Mouse (Mus musculus) embryonic facial prominence, embryonic 15.5 days (tissue): ENCODE measurements at regions not wholly inside any gene's neighbourhood (a gene's known extent, or its start where the extent isn't known, plus 50 kb on each side); places are given as distances from the start of the nearest gene placed in this dataset.

Experiments
- ATAC-seq: fragments of 200-750 bp; cut with Nextera tagmentation; 2 replicates; pipeline ENCODE4 v1.8.0; 2017; ENCODE audit warnings: low read depth, moderate TSS enrichment; ENCODE audit not compliant: insufficient number of reproducible peaks, low FRiP score, low TSS enrichment
- H3K27ac ChIP-seq: fragments of 300-500 bp; sonication (generic); replicated peaks from 2 replicates; pipeline ENCODE4 v1.5.1; 2015; ENCODE audit warnings: mild to moderate bottlenecking, inconsistent platforms
- H3K27me3 ChIP-seq: fragments of 300-500 bp; sonication (generic); 2 replicates; pipeline ENCODE4 v1.6.1; 2015; ENCODE audit warnings: inconsistent platforms
- H3K36me3 ChIP-seq: fragments of 300-500 bp; sonication (generic); 2 replicates; pipeline ENCODE4 v1.6.1; 2015; ENCODE audit warnings: mild to moderate bottlenecking, inconsistent platforms
- H3K4me1 ChIP-seq: fragments of 300-500 bp; sonication (generic); 2 replicates; pipeline ENCODE4 v1.6.1; 2015; ENCODE audit warnings: inconsistent platforms
- H3K4me2 ChIP-seq: fragments of 300-500 bp; sonication (generic); replicated peaks from 2 replicates; pipeline ENCODE4 v1.6.1; 2015; ENCODE audit warnings: mild to moderate bottlenecking, inconsistent platforms
- H3K4me3 ChIP-seq: fragments of 300-500 bp; sonication (generic); replicated peaks from 2 replicates; pipeline ENCODE4 v1.5.1; 2015; ENCODE audit warnings: mild to moderate bottlenecking, inconsistent platforms
- H3K9ac ChIP-seq: fragments of 300-500 bp; sonication (generic); 2 replicates; pipeline ENCODE4 v1.6.1; 2015; ENCODE audit warnings: inconsistent platforms
- H3K9me3 ChIP-seq: fragments of 300-500 bp; sonication (generic); replicated peaks from 2 replicates; pipeline ENCODE4 v1.6.1; 2016; ENCODE audit warnings: inconsistent platforms
- WGBS: fragments of 180-500 bp; shearing (Covaris S2); methylation state at CpG from one replicate; pipeline ENCODE4 v1.1.7; 2015; 5-methylcytosine and 5-hydroxymethylcytosine counted together

DNA sequence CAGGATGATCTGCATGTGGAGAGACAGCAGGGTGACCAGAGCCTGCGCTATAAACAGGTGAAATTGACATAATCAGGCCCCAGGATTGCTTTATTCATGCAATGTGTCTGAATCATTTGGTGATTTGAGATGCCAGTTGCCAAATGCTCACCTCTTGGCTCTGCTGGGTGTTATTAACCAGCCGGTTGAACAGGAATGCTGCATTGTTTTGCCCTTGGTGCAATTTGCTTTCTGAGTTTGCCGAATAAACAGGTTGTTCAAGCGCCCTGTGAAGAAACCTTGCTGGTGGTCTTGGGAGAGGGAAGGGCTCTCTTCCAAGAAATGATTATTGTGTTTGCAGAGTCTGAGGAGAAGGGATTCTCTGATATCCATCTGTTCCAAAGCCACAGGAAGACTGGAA is 126.3 kb upstream of the Sgk1 start:
- no peak overlapping the region for H3K4me3 ChIP-seq
- H3K4me1 ChIP-seq: 0 out of 2 replicates have a peak, but pooled peaks cover 2% of the 10 kb centered on the region
- WGBS: 76% methylated on average over 4 of the region's 4 CpGs
- no peak overlapping the region for H3K4me2 ChIP-seq
- H3K27ac ChIP-seq: no peak overlapping the region; the same call in 1 of the 2 replicates
- no peaks in the 10 kb centered on the region for H3K36me3 ChIP-seq
- H3K9ac ChIP-seq: no peak overlapping the region
- ATAC-seq: no peak
- H3K9me3 ChIP-seq: no peaks in the 10 kb centered on the region
- H3K27me3 ChIP-seq: no peaks in the 10 kb centered on the region

DNA sequence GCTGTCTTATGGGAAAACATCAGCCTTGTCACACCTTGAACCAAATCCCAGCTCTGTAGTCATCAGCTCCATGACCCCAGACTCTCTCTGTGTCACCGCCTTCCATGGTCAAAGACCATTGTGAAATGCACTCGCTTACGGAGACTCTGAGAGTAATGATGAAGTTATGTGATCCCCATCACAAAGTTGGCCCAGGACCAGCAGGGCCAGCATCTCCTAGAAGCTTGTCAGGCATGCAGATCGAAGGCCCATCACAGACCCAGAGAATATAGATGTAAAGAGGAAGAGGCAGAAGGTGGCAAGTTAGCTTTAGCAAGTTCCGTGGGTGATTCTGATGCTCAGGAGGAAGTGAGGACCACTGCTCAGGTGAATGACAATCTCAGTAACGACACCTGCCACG is 125.2 kb upstream of the Sgk1 start:
- no peak for ATAC-seq
- H3K27ac ChIP-seq: no peak overlapping the region
- 0 out of 2 replicates have a peak, but pooled peaks cover 2% of the 10 kb centered on the region for H3K4me1 ChIP-seq
- H3K9ac ChIP-seq: no peak overlapping the region
- H3K27me3 ChIP-seq: no peaks in the 10 kb centered on the region
- no peaks in the 10 kb centered on the region for H3K36me3 ChIP-seq
- H3K9me3 ChIP-seq: no peaks in the 10 kb centered on the region
- WGBS: 89% methylated on average over 7 of the region's 7 CpGs
- no peak overlapping the region for H3K4me2 ChIP-seq
- H3K4me3 ChIP-seq: no peak overlapping the region

DNA sequence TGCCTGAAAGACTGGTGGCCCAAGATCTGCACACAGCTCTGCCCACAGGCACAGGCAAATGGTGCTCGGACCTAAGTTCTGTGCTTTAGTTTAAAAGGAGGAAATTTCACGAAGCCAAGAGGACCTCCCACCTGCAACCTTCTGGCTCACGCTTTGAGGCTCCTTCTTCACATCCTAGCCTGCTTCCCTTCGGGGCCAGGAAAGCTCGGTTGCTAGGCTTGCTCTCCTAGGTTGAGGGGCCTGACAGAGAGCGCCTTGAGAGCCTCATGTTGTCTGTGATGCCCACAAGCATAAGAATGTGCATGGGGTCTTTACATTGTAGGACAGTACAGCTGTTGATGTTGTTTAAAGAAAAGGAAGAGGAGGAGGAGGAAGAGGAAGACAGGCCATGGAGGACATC is 123.9 kb upstream of the Sgk1 start:
- Histone ChIP-seq H3K4me2 (no peak overlapping the region), H3K4me3 (no peak overlapping the region), H3K27ac (no peak overlapping the region), H3K9ac (no peak overlapping the region), H3K36me3 (no peaks in the 10 kb centered on the region), H3K9me3 (no peaks in the 10 kb centered on the region), H3K27me3 (no peaks in the 10 kb centered on the region), H3K4me1 (0 out of 2 replicates have a peak, but pooled peaks cover 2% of the 10 kb centered on the region)
- no peak for ATAC-seq
- 75% methylated on average over 6 of the region's 6 CpGs for WGBS

DNA sequence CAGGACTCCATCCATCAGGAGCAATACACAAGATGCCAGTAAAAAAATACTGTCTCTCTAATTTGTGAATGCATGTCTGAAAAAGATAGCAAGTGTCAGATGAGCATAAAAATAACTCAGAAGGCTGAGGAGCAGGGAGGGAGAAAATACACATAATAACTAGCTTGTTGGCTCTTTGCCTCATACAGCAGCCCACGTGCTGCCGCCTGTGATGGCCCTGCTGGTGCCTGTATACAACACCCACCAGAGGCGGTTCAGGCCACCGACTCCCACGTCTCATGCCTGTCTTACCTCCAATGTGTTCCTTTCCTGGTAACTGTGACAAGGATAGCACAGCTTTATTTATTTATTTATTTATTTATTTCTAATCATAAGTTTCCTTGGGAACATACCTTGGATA is 119.5 kb upstream of the Sgk1 start:
- Histone ChIP-seq H3K9ac (no peak overlapping the region), H3K4me1 (0 out of 2 replicates have a peak, but pooled peaks cover 2% of the 10 kb centered on the region), H3K27me3 (no peaks in the 10 kb centered on the region), H3K27ac (no peak overlapping the region), H3K9me3 (no peaks in the 10 kb centered on the region), H3K36me3 (no peaks in the 10 kb centered on the region), H3K4me3 (no peak overlapping the region), H3K4me2 (no peak overlapping the region)
- ATAC-seq: no peak
- WGBS: 80% methylated on average over 5 of the region's 5 CpGs

DNA sequence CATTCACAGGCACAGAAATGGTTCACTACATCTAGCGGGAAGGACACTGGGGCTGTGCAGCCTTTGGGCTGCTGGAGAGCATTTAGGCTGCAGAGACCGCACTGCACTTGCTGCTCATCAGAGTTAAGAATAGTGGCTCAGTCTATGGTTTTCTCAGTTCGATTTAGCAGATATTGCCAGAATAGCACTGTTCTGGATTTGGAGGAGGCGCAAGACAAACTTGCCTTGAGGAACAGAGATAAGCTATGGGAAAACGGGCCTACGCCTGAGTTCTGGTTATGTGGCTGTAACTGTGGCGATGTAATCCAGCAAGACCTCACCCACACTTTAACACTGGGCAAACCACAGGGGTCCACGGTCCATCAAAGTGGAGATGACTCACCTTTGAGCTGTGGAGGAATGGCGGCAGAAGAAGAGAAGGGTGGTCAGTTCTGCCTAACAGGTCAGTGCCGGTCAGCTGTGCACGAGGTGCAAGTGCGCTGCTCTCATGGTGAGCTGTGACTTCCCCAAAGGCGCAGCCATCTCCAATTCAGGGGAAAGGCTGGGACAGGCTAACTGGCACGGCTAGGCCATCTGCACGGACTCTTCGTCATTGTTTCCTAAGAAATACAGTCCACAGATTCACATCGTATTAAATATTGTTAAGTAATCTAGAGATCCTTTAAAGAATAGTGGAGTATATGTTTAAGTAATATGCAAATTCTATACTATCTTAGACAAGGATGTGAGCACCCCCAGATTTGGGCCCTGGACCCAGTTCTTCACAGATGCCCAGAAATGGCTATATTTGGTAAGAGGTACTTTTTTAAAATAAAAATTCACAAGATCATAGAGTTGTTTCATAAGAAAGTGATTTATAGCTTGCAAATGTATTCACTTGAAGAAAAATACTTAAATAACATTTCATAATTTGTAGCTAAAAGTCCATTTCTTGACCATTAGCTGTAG is 118.7 kb upstream of the Sgk1 start:
- no peaks in the 10 kb centered on the region for H3K36me3 ChIP-seq
- H3K27ac ChIP-seq: no peak overlapping the region
- no peak for ATAC-seq
- H3K4me1 ChIP-seq: 0 out of 2 replicates have a peak, but pooled peaks cover 2% of the 10 kb centered on the region
- no peaks in the 10 kb centered on the region for H3K9me3 ChIP-seq
- H3K27me3 ChIP-seq: no peaks in the 10 kb centered on the region
- WGBS: 92% methylated on average over 17 of the region's 17 CpGs
- H3K4me3 ChIP-seq: no peak overlapping the region
- no peak overlapping the region for H3K4me2 ChIP-seq
- no peak overlapping the region for H3K9ac ChIP-seq

DNA sequence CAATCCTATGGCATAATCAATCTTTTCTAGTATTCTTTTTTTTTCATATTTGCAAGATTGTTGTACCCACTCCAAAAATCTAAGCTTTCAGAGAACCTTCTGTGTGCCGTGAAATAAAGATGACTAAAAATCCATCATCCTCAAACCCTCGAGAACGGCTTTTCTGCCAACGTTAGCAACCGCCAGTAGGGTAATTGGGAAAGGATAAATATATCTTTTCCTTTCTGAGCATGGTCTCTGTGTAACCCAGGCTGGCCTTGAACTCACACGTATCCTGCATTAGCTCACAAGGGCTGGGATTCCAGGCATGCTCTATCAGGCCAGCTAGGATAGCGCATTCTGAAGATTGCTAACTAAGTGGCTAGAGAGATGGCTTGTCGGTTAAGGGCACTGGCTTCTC is 117.9 kb upstream of the Sgk1 start:
- 85% methylated on average over 8 of the region's 8 CpGs for WGBS
- no peaks in the 10 kb centered on the region for H3K9me3 ChIP-seq
- H3K27ac ChIP-seq: no peak overlapping the region
- no peak overlapping the region for H3K4me3 ChIP-seq
- H3K36me3 ChIP-seq: no peaks in the 10 kb centered on the region
- no peak overlapping the region for H3K9ac ChIP-seq
- ATAC-seq: no peak
- 0 out of 2 replicates have a peak, but pooled peaks cover 2% of the 10 kb centered on the region for H3K4me1 ChIP-seq
- H3K27me3 ChIP-seq: no peaks in the 10 kb centered on the region
- H3K4me2 ChIP-seq: no peak overlapping the region

DNA sequence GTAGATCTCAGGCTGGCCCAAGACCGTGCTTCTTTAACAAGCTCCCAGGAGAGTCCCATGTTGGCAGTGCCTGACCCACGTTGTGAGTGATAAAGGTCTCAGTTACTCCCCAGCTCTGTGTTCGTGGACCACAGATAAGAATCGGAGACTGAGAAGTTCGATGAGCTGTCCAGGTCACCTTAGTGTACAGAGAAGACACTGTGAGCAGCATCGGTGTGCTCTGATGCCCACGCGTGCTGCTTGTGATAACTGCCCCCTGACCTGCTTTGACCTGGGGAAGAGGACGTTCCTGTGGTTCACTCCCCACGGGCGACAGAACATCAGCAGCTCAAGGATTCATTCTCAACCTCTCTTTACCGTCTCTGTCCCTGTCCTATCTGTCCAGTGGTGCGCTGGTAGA is 117.1 kb upstream of the Sgk1 start:
- Histone ChIP-seq H3K4me3 (no peak overlapping the region), H3K4me1 (0 out of 2 replicates have a peak, but pooled peaks cover 2% of the 10 kb centered on the region), H3K9ac (no peak overlapping the region), H3K27me3 (no peaks in the 10 kb centered on the region), H3K27ac (no peak overlapping the region), H3K9me3 (no peaks in the 10 kb centered on the region), H3K4me2 (no peak overlapping the region), H3K36me3 (no peaks in the 10 kb centered on the region)
- no peak for ATAC-seq
- 81% methylated on average over 13 of the region's 13 CpGs for WGBS

DNA sequence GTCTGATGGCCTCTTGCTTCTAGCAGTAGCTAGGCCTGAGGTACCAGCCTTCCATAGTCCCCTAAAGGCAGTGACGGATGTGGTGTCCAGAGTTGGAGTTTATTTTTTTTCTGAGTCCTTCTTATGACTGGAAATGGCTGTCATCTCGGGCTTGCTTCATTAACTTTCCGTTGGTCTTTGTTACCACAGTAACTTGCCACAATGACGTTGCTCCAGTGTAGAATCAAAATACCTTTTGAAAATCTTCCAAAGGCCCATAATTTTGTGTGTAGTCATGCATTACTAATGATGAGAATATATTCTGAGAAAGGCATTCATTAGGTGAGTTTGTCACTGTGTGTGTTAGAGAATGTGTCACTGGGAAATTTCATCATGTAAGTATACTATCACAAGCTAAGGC is 108.4 kb upstream of the Sgk1 start:
- Histone ChIP-seq H3K27ac (no peak overlapping the region), H3K27me3 (no peaks in the 10 kb centered on the region), H3K4me3 (no peak overlapping the region), H3K4me1 (0 out of 2 replicates have a peak, but pooled peaks cover 3% of the 10 kb centered on the region), H3K9me3 (no peaks in the 10 kb centered on the region), H3K36me3 (no peaks in the 10 kb centered on the region), H3K4me2 (no peak overlapping the region), H3K9ac (no peak overlapping the region)
- ATAC-seq: no peak
- WGBS: 59% methylated on average over 4 of the region's 4 CpGs

DNA sequence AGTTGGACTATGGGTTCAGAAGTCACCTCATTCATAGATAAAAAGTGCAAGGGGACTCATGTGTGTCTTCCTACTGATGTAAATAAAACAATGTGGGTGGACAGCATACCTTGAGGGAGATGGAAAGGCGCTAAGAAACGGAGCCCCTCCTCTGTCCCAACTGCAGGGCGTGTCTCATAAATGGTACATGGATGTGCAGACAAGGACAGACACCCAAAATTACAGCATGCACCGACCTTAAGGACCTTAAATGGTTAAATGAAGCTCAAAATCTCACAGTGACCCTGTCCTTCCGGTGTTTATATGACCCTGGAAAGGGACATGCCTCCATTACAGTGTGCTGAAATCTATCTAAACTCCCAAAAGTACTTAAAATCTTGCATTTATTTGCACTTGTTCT is 106.5 kb upstream of the Sgk1 start:
- no peaks in the 10 kb centered on the region for H3K36me3 ChIP-seq
- H3K9ac ChIP-seq: no peak overlapping the region
- H3K4me1 ChIP-seq: 0 out of 2 replicates have a peak, but pooled peaks cover 3% of the 10 kb centered on the region
- H3K9me3 ChIP-seq: no peaks in the 10 kb centered on the region
- no peaks in the 10 kb centered on the region for H3K27me3 ChIP-seq
- H3K4me3 ChIP-seq: no peak overlapping the region
- 78% methylated on average over 5 of the region's 5 CpGs for WGBS
- no peak overlapping the region for H3K4me2 ChIP-seq
- no peak for ATAC-seq
- no peak overlapping the region for H3K27ac ChIP-seq

DNA sequence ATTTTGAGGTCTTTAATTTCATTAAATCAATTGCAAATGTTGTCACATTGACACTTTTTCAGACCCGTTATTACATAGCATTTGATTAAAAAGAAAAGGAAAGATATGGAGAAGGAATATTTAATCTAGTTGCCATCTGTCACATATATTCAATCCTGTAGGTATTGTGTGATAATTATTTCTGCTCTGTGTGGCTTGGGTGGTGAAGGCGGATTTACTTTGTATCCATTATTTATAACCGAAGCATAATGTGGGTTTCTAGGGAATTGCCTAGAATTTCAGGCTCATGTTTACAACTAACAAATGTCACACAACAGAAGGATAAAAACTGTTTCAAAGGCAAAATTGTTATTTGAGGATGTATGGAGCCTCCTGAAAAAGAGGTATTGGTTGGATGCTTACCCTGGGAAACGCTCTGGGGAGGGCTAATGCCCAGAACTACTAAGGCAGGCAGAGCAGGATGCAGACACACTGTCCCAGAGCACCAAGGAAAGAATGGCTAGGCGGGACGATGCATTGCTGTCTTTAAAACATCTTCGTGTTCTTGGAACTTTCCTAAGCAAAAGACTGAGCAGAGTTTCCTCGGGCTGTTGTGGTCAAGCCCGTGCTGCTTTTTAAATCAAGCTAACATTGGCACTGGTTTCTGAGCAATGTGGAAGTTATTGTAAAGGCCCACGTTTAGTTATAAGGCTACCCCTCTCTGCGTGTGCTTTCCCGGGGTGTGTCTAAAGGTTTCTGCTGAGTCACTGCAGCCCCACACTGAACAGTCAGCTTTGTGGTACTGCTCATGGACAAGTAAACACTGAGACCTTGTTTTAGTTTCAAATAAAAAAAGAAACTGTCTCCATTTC is 105.8 kb upstream of the Sgk1 start:
- H3K9me3 ChIP-seq: no peaks in the 10 kb centered on the region
- H3K27me3 ChIP-seq: no peaks in the 10 kb centered on the region
- ATAC-seq: no peak
- H3K27ac ChIP-seq: no peak overlapping the region
- no peaks in the 10 kb centered on the region for H3K36me3 ChIP-seq
- no peak overlapping the region for H3K4me2 ChIP-seq
- 0 out of 2 replicates have a peak, but pooled peaks cover 3% of the 10 kb centered on the region for H3K4me1 ChIP-seq
- 49% methylated on average over 12 of the region's 12 CpGs for WGBS
- no peak overlapping the region for H3K4me3 ChIP-seq
- no peak overlapping the region for H3K9ac ChIP-seq

DNA sequence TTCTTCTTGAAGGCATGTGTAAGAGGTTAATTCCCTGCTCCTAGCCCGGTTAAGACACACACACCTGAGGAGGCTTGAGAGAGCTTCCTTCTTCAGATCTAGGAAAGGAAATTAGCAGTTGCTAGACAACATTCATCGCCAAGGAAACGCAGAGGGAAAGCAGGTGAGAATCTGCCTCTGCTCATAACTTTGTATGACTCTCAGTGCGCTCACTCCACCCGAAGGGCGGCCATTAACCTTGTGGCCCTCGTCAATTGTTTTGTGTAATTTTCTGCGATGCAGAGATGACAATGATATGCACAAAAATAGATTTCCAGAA is 105.3 kb upstream of the Sgk1 start:
- Histone ChIP-seq H3K4me1 (0 out of 2 replicates have a peak, but pooled peaks cover 3% of the 10 kb centered on the region), H3K36me3 (no peaks in the 10 kb centered on the region), H3K27me3 (no peaks in the 10 kb centered on the region), H3K4me2 (no peak overlapping the region), H3K4me3 (no peak overlapping the region), H3K27ac (no peak overlapping the region), H3K9me3 (no peaks in the 10 kb centered on the region), H3K9ac (no peak overlapping the region)
- ATAC-seq: no peak
- WGBS: 73% methylated on average over 8 of the region's 8 CpGs
